Mouse (Mus musculus) ovary, postnatal 36 days (tissue): ENCODE measurements around the gene Oog2.
"Not testable (repeated sequence)": the region's sequence is repeated elsewhere in the genome, so short reads cannot be mapped to it uniquely, and the experiment has no call there.

ENCODE experiments used
- DNase-seq: peaks from one replicate; pipeline ENCODE4 v3.0.0; 2022; ENCODE audit warnings: low spot score, mixed read lengths

The Oog2 gene

GRCm38 (mm10) chr4:144190419-144190818, at the start of gene Oog2:
TSS of gene Oog2 (plus strand) at chr4:144190719.
- no peak for DNase-seq

DNA sequence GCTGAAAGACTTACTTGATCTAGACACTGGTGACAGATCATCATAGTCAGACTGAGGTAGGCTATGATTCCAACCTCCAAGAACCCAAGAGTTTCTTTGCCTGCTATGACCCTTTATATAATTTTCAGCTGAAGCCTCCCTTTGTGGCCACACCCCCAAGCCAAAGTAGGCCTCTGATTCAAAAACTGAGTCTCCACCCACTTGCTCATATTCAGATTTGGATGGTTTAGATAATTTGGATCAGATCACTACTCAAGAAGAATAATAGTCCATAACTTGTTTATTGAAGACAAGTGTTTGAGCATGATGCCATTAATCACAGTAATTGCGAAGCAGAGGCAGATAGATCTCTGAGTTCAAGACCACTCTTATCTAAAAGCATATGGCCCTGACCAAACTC, 28.0 kb upstream of the Oog2 start, which contains the start of gene Oog3:
TSS of gene Oog3 (minus strand) at position 101 of the 400 bp plus-strand sequence.
- no peak for DNase-seq

DNA sequence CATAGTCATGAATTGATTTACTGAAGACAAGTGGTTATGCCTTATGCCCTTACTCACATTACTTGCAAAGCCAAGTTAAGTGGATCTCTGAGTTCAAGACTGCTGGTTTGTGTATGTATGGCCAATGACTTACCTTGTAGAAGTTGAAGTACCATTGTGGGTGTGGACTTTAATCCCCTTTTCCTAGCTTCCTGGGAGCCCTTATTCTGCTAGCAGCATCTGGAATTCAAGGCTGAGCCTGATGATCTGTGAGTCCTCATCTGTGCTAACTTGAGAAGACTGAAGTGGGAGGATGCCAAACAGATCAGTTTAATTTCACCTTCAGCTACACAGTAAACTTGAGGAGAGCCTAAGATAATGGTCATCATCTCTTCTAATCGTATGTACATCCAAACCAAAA, 22.7 kb downstream of the Oog2 start, which contains the start of gene C87977:
TSS of gene C87977 (minus strand) at position 101 of the 400 bp plus-strand sequence.
- not testable (repeated sequence) for DNase-seq
